Mouse (Mus musculus): Measurements from ENCODE around the gene Ramac.

The Ramac gene
- long read RNA-seq, experiment 1, transcript Ramac-201 (3 exons, 1,452 nt): major isoform, 94 of 98 reads
- long read RNA-seq, experiment 1, partial matches to known transcripts: 0 of 98 reads
- long read RNA-seq, experiment 1, other reads (novel, unspliced or antisense): 4 of 98 reads
- long read RNA-seq, experiment 2, transcript Ramac-201 (3 exons, 1,452 nt): major isoform, 81 of 86 reads
- long read RNA-seq, experiment 2, partial matches to known transcripts: 3 of 86 reads
- long read RNA-seq, experiment 2, other reads (novel, unspliced or antisense): 2 of 86 reads

DNA sequence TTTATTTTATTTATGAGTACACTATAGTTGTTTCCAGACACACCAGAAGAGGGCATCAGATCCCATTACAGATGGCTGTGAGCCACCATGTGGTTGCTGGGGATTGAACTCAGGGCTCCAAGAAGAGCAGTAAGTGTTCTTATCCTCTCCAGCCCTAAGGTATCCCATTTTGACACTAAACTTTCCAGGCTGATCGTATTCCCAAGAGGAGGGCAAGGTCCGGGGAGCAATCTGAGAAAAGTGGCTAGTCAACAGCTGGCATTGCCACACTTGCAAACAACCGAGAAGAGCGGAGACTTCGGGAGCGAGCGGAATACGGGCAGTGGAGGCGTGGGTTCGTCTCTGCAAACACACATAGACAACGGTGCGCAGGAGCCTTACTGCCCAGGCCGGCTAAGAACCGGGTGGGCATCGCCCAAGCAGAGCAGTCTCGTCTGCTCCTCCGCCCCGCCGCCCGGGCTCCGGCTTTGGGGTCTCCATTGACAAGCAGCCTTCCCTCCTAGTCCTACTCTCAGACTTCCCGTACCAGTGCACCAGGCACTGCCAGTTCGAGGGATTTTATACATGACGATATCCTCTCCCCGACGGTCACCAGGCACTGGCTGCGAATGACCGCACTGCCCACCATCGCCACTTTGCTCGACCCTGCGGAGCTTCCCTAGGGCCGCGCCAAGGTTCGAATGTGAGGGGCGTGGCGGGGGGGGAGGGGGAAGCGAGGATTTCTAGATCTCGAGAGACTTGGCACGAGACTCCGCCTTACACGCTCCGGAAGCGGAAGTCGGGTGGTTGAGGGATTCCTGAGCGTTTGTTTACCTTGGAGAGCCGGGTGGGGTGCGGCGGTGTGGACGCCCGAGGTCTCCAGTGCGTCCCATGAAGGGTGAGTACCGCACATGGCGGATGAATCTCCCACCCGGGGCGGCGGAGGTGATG lies at the start of gene Ramac:
Gene Ramac (plus strand): TSS at position 746 of the 930 bp plus-strand sequence.
- intact Hi-C loops (cut with DNase I): no loop called here

GRCm38 (mm10) chr7:81718657-81719056 lies 44.1 kb upstream of the Ramac start:
- intact Hi-C loops (cut with DNase I): no loop called here

DNA sequence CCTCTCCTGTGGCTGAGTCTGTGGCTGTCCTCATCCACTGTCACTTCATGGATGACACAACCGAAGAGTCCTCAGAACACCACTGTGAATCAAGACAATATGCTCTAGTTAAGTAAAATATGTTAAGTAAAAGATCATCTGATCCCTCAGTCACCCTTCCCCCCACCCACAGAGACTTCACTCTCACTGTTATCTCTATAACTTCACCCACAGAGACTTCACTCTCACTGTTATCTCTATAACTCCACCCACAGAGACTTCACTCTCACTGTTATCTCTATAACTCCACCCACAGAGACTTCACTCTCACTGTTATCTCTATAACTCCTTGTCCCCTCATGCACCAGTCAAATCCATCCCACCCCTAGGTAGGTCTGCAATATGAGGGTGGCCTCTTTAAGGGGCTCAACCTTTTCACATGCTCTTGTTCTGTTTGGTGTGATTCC lies 43.5 kb upstream of the Ramac start:
- intact Hi-C loops (cut with DNase I): no loop called here

DNA sequence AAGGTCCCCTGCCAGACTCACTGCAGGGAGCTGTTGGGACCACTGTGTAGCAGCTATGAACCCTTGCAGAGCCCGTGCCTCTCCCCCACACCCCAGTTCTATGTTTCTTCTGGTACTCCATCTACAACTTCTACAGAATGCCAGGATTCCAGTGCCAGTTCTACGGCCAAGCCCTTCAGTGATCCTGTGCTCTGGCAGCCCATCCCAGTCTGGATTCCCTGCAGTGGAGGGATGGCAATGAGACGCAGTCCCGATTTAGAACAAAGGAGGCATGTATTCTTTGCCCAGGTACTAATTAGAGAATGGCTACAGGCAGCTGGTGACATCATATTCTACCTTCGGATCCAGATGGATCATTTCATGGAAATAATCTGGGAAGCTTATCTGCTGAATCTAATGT lies 41.5 kb upstream of the Ramac start:
- intact Hi-C loops (cut with DNase I): no loop called here

GRCm38 (mm10) chr7:81723851-81724250 lies 38.9 kb upstream of the Ramac start:
- intact Hi-C loops (cut with DNase I): no loop called here

- intact Hi-C loops (cut with DNase I): no loop called here
Measured at GRCm38 (mm10) chr7:81725986-81726727, 36.6 kb upstream of the Ramac start.

DNA sequence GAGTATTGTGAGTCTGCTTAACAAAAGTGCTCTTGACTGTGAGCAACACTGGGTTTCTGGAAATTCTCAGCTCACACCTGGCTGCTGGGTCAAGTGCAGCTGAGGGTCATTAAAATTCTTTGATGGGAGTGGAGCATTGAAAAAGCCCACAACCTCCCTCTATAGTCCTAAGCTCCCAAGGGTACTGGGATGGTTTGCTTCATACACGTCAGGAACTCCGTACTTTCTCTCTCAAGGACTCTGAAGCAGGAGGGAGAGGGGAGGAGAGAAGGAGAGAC lies 36.1 kb upstream of the Ramac start:
- intact Hi-C loops (cut with DNase I): no loop called here

DNA sequence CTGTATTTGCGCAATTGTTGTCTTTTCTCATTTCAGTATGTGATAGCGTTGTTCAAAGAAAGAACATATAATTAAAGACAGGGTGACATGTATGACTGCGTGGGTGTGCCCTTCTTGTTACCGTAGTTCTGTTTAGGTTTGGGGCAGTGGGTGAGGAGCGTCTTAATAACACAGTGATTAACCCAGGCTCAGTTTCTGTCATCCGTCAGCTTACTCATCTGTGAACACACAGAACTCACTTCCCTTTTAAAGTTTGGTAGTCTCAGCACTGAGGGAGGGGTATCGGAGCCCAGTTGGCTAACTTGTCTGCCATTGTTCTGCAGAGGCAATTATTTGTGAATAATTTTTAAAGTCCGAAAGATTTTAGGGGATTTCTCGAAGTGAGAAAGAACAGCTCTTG lies 35.0 kb upstream of the Ramac start:
- intact Hi-C loops (cut with DNase I): no loop called here

DNA sequence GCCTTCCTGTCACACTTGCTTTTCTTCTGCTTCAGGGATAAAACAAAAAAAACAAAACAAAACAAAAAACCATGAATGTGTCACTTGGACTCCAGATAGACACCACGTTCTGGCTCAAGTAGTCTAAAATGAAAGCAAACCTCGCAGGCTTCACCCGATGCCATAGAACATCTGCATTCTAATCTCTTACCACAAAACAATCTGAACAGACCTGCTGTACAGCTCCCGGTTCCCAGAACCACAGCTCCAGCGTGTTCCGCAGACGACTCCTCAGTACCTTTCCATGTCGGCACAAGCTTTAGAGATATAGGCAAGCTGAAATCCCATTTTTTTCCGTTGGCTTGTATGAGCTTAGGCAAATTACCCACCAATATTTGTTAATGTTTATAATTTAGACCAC lies 32.9 kb upstream of the Ramac start:
- intact Hi-C loops (cut with DNase I): no loop called here

GRCm38 (mm10) chr7:81731181-81731651 lies 31.5 kb upstream of the Ramac start:
- intact Hi-C loops (cut with DNase I): no loop called here

DNA sequence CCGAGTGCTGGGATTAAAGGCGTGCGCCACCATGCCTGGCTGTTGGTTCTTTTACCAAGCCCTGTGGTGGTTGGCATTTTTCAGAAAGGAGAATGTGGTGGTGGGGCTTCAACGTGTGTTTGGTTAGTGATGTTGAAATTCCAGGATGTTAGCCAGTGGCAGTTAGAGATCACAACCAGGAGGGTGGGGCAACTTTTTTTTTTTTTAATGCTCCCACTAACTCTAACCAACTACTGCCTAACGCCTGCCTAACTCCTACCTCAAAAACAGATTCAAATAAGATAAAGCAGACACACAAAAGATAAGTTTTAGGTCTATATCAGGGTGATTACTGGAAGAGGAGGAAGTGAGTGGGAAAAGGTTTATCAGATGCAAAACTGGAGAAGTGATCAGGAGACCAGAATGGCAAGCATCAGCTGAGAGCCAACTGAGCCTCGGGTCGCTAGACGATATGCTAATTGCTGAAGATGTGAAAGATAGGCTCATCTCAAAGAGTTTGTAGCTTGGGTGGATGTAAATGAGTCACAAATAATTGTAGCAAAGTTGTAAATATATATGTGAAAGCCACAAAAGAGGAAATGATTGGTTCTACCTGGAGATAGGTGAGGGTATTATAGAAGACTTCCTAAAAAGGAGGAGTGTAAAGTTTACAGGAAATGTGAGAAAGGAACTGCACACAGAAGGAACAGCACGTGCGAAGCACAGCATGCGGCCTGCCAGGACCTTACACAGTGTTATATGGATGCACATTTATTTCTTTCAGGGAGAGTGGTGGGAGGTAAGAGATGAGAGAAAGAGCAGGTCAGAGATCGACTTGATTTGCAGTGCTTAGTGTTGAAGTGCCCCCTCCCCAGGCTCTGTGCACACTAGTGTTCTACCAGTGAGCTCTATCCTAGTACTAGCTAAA lies 30.3 kb upstream of the Ramac start:
- intact Hi-C loops (cut with DNase I): no loop called here

DNA sequence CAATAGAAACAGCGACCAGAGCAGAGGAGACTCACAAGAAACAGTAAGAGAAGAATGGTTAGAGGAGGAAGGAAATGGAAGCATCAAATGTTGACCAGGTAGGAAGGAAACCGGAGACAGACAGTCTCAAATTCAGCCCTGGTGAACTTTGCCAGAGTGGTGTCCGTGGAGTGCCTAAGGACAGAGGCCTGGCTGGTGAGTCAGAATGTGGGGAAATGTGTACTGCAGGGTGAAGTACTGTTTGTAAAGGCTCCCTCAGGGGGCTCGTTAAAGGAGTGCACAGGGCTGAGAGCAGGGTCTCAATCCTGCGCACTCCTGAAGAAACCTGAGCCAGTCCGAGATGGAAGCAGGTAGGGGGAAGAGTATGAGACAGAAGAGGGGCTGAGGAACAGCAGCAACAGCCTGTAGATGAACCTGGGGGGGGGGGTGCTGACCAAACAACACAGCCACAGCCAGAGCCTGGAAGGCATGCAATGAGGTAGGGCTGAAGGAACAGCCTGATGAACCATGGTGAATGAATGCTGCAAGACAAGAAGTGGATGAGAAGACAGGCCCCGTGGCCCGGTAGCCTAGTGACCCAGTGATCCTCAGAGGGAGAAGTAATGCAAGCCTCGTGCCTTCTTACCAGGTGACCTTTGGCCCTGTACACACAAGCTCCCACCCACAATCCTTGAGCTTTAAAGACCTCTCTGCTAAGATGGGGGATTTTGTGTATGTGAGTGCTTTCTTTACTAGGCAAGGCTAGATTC lies 27.3 kb upstream of the Ramac start:
- intact Hi-C loops (cut with DNase I): no loop called here

- intact Hi-C loops (cut with DNase I): no loop called here
Measured at GRCm38 (mm10) chr7:81738720-81739385, 23.9 kb upstream of the Ramac start.

- intact Hi-C loops (cut with DNase I): loop anchor here (10.0 kb wide), 2 partner anchors 135 to 285 kb away; partner anchors contain the start of gene Cpeb1
Measured at GRCm38 (mm10) chr7:81740010-81740409, 22.7 kb upstream of the Ramac start.

- intact Hi-C loops (cut with DNase I): loop anchor here (10.0 kb wide), 2 partner anchors 139 to 289 kb away; partner anchors contain the start of gene Cpeb1
Measured at GRCm38 (mm10) chr7:81744145-81744544, 18.6 kb upstream of the Ramac start.

- intact Hi-C loops (cut with DNase I): loop anchor here (10.0 kb wide), 2 partner anchors 143 to 293 kb away; partner anchors contain the start of gene Cpeb1
Measured at GRCm38 (mm10) chr7:81747956-81748355, 14.8 kb upstream of the Ramac start.

GRCm38 (mm10) chr7:81763110-81763845 lies 553 bp downstream of the Ramac start:
- intact Hi-C loops (cut with DNase I): no loop called here

- intact Hi-C loops (cut with DNase I): no loop called here
Measured at GRCm38 (mm10) chr7:81772786-81773539, 10.2 kb downstream of the Ramac start.

Measured in adrenal gland (tissue).